Mouse (Mus musculus) kidney, embryonic 16.5 days (tissue): ENCODE results near the gene Nfe2. TPM values are rescaled to one million over a fixed set of nuclear protein-coding genes. Genes with fewer than 3 reads are reported as not detected.

ENCODE experiments used
- ATAC-seq: fragments of 200-750 bp; cut with Nextera tagmentation; 2 replicates; pipeline ENCODE4 v1.8.0; 2017; ENCODE audit warnings: moderate TSS enrichment; ENCODE audit not compliant: low FRiP score, low TSS enrichment
- H3K27ac ChIP-seq: fragments of 300-500 bp; sonication (generic); 2 replicates; pipeline ENCODE4 v1.5.1; 2014; ENCODE audit warnings: low read length
- H3K27me3 ChIP-seq: fragments of 300-500 bp; sonication (generic); 2 replicates; pipeline ENCODE4 v1.6.1; 2014; ENCODE audit warnings: low read length, control low read depth, mixed read lengths; ENCODE audit not compliant: insufficient read depth
- H3K36me3 ChIP-seq: fragments of 300-500 bp; sonication (generic); 2 replicates; pipeline ENCODE4 v1.6.1; 2014; ENCODE audit warnings: low read length, control low read depth, mixed read lengths; ENCODE audit not compliant: insufficient read depth
- H3K4me1 ChIP-seq: fragments of 300-500 bp; sonication (generic); 2 replicates; pipeline ENCODE4 v1.6.1; 2014; ENCODE audit warnings: low read length, control low read depth, mixed read lengths; ENCODE audit not compliant: insufficient read depth
- H3K4me2 ChIP-seq: fragments of 300-500 bp; sonication (generic); replicated peaks from 2 replicates; pipeline ENCODE4 v1.6.1; 2014; ENCODE audit warnings: low read depth, low read length
- H3K4me3 ChIP-seq: fragments of 300-500 bp; sonication (generic); 2 replicates; pipeline ENCODE4 v1.5.1; 2014; ENCODE audit warnings: mild to moderate bottlenecking, low read length
- H3K9ac ChIP-seq: fragments of 300-500 bp; sonication (generic); replicated peaks from 2 replicates; pipeline ENCODE4 v1.6.1; 2014; ENCODE audit warnings: low read length
- H3K9me3 ChIP-seq: fragments of 300-500 bp; sonication (generic); 2 replicates; pipeline ENCODE4 v1.6.1; 2016; ENCODE audit warnings: low read length, control low read depth
- WGBS: fragments of 180-500 bp; shearing (Covaris S2); extraction: QIAGEN DNeasy Blood & Tissue Kit; methylation state at CpG from one replicate; pipeline ENCODE4 v1.1.7; 2014; 5-methylcytosine and 5-hydroxymethylcytosine counted together
- polyA plus RNA-seq: library from polyadenylated mRNA; unstranded; fragments of >200 nt; fragmentation: Nextera tagmentation; extraction: Ambion mirVana; gene quantifications from 2 replicates; pipeline ENCODE4 v1.2.1, GENCODE M21; 2015

The Nfe2 gene
- polyA plus RNA-seq, result 3.8 and 4.2 TPM in 2 replicates

- Histone ChIP-seq H3K27me3 (no peaks in the 10 kb centered on the region), H3K4me3 (peak within 1 kb of the TSS; percentile 17), H3K4me2 (peak within 1 kb of the TSS; percentile 52), H3K9me3 (no peaks in the 10 kb centered on the region), H3K9ac (peak within 1 kb of the TSS; percentile 20; the same call in 1 of the 2 replicates), H3K4me1 (peaks cover 25% of the 10 kb centered on the region), H3K36me3 (no peaks in the 10 kb centered on the region), H3K27ac (no peak within 1 kb of the TSS)
- ATAC-seq, result peak; percentile 81
- 13% methylated on average over 15 of the region's 15 CpGs for WGBS
Observed at GRCm38 (mm10) chr15:103257790-103258728, at the start of gene Nfe2. Nfe2 (minus strand) TSS chr15:103258403.

GRCm38 (mm10) chr15:103307125-103307524, 48.9 kb upstream of the Nfe2 start:
- Histone ChIP-seq H3K36me3 (no peaks in the 10 kb centered on the region), H3K27me3 (no peaks in the 10 kb centered on the region), H3K4me1 (peaks cover 68% of the 10 kb centered on the region), H3K4me3 (no peak overlapping the region), H3K9ac (peak overlapping the region; percentile 49), H3K27ac (peak overlapping the region; percentile 99), H3K4me2 (peak overlapping the region; percentile 39), H3K9me3 (no peaks in the 10 kb centered on the region)
- 0% methylated on average over 7 of the region's 7 CpGs for WGBS
- no peak for ATAC-seq

GRCm38 (mm10) chr15:103305792-103306645, 47.8 kb upstream of the Nfe2 start:
- H3K36me3 ChIP-seq, result no peaks in the 10 kb centered on the region
- peak overlapping the region; percentile 77 for H3K4me2 ChIP-seq
- no peaks in the 10 kb centered on the region for H3K9me3 ChIP-seq
- H3K4me3 ChIP-seq, result peak overlapping the region; percentile 49
- H3K9ac ChIP-seq, result peak overlapping the region; percentile 81
- no peaks in the 10 kb centered on the region for H3K27me3 ChIP-seq
- H3K27ac ChIP-seq, result peak overlapping the region; percentile 99
- peaks cover 79% of the 10 kb centered on the region for H3K4me1 ChIP-seq
- ATAC-seq, result no peak
- 18% methylated on average over 8 of the region's 8 CpGs for WGBS

GRCm38 (mm10) chr15:103305070-103305678, 47.0 kb upstream of the Nfe2 start:
- Histone ChIP-seq H3K9me3 (no peaks in the 10 kb centered on the region), H3K36me3 (no peaks in the 10 kb centered on the region), H3K4me1 (peaks cover 87% of the 10 kb centered on the region), H3K4me3 (peak overlapping the region; percentile 50), H3K9ac (peak overlapping the region; percentile 81), H3K27me3 (no peaks in the 10 kb centered on the region), H3K27ac (peak overlapping the region; percentile 99), H3K4me2 (peak overlapping the region; percentile 77)
- ATAC-seq, result peak; percentile 93
- under 1% methylated on average over 63 of the region's 71 CpGs for WGBS

- H3K36me3 ChIP-seq, result no peaks in the 10 kb centered on the region
- peak; percentile 8; the same call in 1 of the 2 replicates for ATAC-seq
- under 1% methylated on average over 9 of the region's 9 CpGs for WGBS
- peaks cover 93% of the 10 kb centered on the region for H3K4me1 ChIP-seq
- H3K4me3 ChIP-seq, result peak overlapping the region; percentile 50
- peak overlapping the region; percentile 99 for H3K27ac ChIP-seq
- H3K9ac ChIP-seq, result peak overlapping the region; percentile 70
- no peaks in the 10 kb centered on the region for H3K9me3 ChIP-seq
- no peaks in the 10 kb centered on the region for H3K27me3 ChIP-seq
- peak overlapping the region; percentile 71 for H3K4me2 ChIP-seq
Observed at GRCm38 (mm10) chr15:103304616-103304969, 46.4 kb upstream of the Nfe2 start.

GRCm38 (mm10) chr15:103303916-103304615, 45.9 kb upstream of the Nfe2 start:
- peaks cover 94% of the 10 kb centered on the region for H3K4me1 ChIP-seq
- H3K27me3 ChIP-seq, result no peaks in the 10 kb centered on the region
- peak; percentile 24; the same call in 1 of the 2 replicates for ATAC-seq
- H3K9me3 ChIP-seq, result no peaks in the 10 kb centered on the region
- H3K27ac ChIP-seq, result peak overlapping the region; percentile 99
- H3K4me3 ChIP-seq, result peak overlapping the region; percentile 50
- no peaks in the 10 kb centered on the region for H3K36me3 ChIP-seq
- H3K4me2 ChIP-seq, result peak overlapping the region; percentile 71
- 3% methylated on average over 8 of the region's 8 CpGs for WGBS
- peak overlapping the region; percentile 70 for H3K9ac ChIP-seq

GRCm38 (mm10) chr15:103302341-103303021, 44.3 kb upstream of the Nfe2 start:
- Histone ChIP-seq H3K9me3 (no peaks in the 10 kb centered on the region), H3K4me2 (peak overlapping the region; percentile 10; the same call in 1 of the 2 replicates), H3K27ac (peak overlapping the region; percentile 99), H3K27me3 (no peaks in the 10 kb centered on the region), H3K36me3 (no peaks in the 10 kb centered on the region), H3K4me3 (no peak overlapping the region), H3K4me1 (peaks cover 93% of the 10 kb centered on the region), H3K9ac (peak overlapping the region; percentile 39)
- 4% methylated on average over 6 of the region's 6 CpGs for WGBS
- no peak for ATAC-seq

- no peak overlapping the region; the same call in 1 of the 2 replicates for H3K4me2 ChIP-seq
- ATAC-seq, result no peak
- WGBS, result 23% methylated on average over 5 of the region's 5 CpGs
Observed at GRCm38 (mm10) chr15:103301547-103302340, 43.5 kb upstream of the Nfe2 start.

More at GRCm38 (mm10) chr15:103301547-103302340, 43.5 kb upstream of the Nfe2 start:
- Histone ChIP-seq H3K27ac (peak overlapping the region; percentile 99), H3K4me1 (peaks cover 90% of the 10 kb centered on the region), H3K9me3 (no peaks in the 10 kb centered on the region), H3K36me3 (peaks cover 5% of the 10 kb centered on the region; the same call in 1 of the 2 replicates), H3K9ac (peak overlapping the region; percentile 39), H3K27me3 (no peaks in the 10 kb centered on the region), H3K4me3 (no peak overlapping the region)
